Mouse (Mus musculus) regulatory T cell (primary cell): ENCODE data around the gene Uts2r.

Source experiments
- in situ Hi-C: fragments of 300-600 bp; cut with MboI, MseI; formaldehyde crosslinking; loops from one replicate; pipeline ENCODE4 v1.15.1; 2025; ENCODE audit warnings: high pct_unique_total_duplicates

The Uts2r gene

GRCm38 (mm10) chr11:121159971-121160370, at the start of gene Uts2r:
Uts2r (plus strand) TSS chr11:121160271.
- in situ Hi-C loops = no loop called here

- in situ Hi-C loops = no loop called here
These were observed 49.0 kb upstream of the Uts2r start for GRCm38 (mm10) chr11:121111051-121111450.

GRCm38 (mm10) chr11:121111601-121112000, 48.5 kb upstream of the Uts2r start:
- in situ Hi-C loops = no loop called here

- in situ Hi-C loops = no loop called here
These were observed 47.8 kb upstream of the Uts2r start for GRCm38 (mm10) chr11:121112091-121112775.

DNA sequence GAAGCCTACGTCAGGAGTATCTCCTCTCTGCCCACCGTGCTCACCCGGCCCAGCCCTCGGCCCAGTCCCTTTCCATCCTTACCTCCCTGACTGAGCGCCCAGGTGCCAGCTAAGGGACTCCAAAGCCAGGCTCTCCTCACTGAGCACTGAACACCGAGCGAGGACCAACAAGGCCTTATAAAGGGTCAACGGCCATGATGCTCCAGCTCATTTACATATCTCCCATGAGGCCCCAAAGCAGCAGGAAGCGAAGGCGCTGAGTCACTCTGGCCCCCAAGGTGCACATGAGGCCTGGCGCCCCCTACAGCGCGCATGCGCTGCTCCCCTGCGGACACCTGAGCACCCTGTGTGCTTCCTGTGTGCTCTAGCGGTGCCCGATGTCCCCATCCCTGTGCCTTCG, 42.0 kb upstream of the Uts2r start:
- in situ Hi-C loops = loop anchor here (5.0 kb wide), 1 partner anchor 51 kb away; no protein-coding TSS in a partner anchor

DNA sequence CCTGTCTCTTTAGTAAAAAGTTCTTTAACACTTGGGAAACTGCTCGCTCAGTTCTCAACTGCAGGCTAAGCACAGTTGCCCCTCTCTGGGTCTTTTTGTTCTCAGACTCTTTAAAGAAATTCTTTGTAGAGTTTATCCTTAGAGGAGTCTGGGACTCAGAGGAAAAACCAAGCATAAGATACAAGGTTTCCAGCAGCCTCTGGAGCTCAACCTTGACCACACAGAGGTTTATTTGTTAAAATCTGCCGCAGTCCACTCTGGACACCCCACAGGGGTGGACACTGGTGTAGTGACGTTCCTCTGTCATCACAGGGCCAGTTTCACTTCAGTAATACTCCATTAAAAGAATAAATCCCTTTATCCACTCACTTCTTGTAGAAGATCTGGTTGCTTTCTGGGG, 41.5 kb upstream of the Uts2r start, which contains the start of gene Tex19.2:
TSS of gene Tex19.2 (minus strand) at position 101 of the 400 bp plus-strand sequence.
- in situ Hi-C loops = loop anchor here (5.0 kb wide), 1 partner anchor 51 kb away; no protein-coding TSS in a partner anchor

- in situ Hi-C loops = no loop called here
These were observed 38.9 kb upstream of the Uts2r start for GRCm38 (mm10) chr11:121121151-121121550.

DNA sequence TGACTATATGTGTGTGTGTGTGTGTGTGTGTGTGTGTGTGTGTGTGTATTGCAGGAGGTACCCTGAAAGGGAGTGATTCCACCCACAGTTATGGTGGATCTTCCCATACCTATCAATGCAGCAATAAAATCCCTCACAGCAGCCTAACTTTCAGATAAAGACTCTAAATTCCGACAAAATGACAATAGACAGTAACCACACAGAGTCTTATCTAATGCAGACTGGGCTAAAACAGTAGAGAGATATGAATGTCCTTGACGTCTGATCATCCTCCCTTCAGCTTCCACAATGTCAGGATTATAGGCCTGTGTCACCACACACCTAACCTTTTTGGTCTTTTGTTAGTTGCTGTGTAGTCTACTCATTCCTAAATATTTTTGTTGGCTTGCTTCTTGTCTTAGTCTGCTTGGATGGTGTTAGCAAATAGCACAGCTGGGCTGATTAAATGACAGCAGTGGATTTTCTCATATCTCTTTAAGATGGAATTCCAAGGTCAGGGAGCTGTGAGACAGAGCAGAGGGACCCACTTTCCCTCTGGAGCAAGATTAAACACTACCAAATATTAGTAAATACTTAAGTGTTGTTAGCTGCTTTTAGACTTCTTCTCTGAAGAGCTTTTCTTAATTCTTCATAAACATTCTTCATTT, 37.9 kb upstream of the Uts2r start:
- in situ Hi-C loops = no loop called here

GRCm38 (mm10) chr11:121123438-121123837, 36.6 kb upstream of the Uts2r start:
- in situ Hi-C loops = no loop called here

GRCm38 (mm10) chr11:121125522-121126172, 34.4 kb upstream of the Uts2r start:
- in situ Hi-C loops = no loop called here

DNA sequence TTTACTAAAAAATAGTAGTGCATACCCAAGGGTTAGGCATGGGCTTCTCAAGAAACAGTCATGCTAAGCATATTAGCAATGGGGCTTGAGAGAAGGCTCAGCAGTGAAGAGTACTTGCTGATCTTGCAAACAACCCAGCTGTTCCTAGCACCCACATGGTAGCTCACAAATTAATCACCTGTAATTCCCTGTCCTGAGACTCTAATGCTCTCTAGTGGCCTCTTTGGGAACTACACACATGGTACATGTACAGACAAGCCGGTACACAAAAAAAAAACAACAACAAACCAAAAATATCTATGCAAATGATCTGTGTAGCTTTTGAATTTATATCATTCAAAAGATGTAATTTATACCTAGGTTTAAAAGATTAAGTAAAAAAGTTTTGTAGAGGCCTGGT, 33.7 kb upstream of the Uts2r start:
- in situ Hi-C loops = no loop called here

DNA sequence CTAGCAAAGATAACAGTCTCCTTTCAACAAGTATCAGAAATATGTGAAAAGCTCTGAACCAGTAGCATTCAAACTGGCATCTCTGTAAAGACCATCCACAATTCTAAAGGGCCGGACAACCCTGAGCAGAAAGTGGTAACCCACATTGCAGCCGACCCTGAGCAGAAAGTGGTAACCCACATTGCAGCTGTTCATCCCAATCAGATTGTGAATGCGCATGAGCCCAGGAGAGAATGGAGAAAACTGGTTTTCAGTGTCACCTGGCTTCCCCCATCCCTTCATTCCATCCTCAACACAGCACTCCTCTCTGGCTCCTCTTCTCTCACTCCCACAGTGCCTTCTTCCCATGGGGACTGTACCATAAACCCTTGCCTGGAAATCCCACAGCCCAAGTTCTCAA, 32.6 kb upstream of the Uts2r start:
- in situ Hi-C loops = no loop called here

GRCm38 (mm10) chr11:121129616-121130015, 30.5 kb upstream of the Uts2r start:
- in situ Hi-C loops = no loop called here

DNA sequence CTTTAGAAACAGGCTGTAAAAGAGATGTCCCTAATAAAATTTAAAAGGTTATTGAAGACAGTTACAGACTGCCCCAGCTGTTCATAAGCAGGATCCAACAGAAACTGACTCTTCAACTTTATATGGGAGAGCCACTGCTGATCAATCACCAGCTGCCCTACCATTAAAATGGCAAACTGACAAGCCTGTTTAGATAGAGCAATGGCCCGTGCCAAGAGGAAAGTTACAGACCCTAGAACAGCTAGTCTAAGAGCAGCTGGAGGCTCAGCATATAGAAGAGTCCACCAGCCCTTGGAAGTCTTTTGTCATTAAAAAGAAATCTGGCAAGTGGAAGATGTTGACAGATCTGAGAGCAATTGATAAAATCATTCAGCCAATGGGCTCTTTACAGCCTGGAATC, 25.5 kb upstream of the Uts2r start:
- in situ Hi-C loops = no loop called here

GRCm38 (mm10) chr11:121137682-121138081, 22.4 kb upstream of the Uts2r start:
- in situ Hi-C loops = no loop called here

DNA sequence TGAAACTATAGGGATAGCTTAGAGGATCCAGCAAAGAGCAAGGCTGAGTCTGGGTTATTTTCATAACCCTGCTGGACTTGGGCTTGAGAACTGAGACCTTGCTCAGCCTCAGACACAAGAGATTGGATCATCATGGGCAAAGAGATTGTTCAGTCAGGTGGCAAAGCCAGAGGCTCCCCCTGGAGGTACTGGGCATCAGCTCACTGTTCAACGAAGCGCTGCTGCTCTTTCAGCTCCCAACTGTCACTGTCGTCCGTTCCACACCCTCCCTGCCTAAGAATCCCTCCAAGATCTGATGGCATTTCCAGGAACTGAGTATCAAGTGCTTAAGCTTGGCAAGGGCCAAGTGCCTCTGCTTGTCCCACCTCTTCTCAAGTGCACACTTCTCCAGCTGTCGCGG, 21.3 kb upstream of the Uts2r start:
- in situ Hi-C loops = no loop called here

DNA sequence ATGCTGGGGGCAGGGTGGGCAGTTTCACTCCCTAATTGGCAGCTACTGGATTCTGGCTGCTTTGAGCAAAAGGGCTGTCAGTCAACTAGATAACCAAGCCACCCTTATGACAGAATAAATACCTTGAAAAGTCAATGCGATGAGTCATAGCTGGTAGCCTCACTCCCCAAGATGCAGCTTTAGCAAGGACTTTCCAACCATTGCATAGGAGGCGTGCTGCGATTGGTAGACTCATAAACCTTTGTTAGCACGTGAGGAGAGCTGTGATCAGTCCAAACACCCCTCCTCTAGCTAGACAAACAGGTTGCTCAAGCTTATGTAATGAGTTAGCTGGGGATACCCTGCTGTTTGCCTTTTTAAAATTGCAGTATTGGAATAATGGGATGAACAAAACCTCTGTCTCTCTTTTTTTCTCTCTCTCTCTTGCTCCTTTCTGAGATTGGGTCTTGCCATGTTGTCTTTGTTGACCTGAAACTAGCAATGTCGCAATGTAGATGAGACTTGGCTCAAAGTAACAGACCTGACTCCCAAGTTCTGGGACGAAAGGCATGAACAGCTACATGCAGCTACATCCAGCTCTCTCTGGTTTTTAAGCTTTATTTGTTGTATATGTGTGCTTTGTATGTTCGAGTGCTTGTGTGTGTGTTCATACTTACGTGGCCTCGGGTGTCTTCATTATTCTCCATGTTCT, 16.6 kb upstream of the Uts2r start:
- in situ Hi-C loops = no loop called here

DNA sequence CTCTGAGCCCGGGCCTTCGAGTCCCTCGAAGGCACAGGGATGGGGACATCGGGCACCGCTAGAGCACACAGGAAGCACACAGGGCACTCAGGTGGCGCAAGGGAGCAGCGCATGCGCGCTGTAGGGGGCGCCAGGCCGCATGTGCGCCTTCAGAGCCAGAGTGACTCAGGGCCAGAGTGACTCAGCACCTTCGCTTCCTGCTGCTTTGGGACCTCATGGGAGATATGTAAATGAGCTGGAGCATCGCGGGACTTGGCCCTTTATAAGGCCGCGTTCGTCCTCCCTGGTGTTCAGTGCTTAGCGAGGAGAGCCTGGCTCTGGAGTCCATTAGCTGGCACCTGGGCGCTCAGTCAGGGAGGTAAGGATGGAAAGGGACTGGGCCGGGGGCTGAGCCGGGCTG, 14.2 kb upstream of the Uts2r start, which contains the start of gene Tex19.1:
TSS of gene Tex19.1 (plus strand) at position 279 of the 400 bp plus-strand sequence.
- in situ Hi-C loops = no loop called here

- in situ Hi-C loops = no loop called here
These were observed 11.9 kb upstream of the Uts2r start for GRCm38 (mm10) chr11:121148193-121148592.

- in situ Hi-C loops = no loop called here
These were observed 5.9 kb upstream of the Uts2r start for GRCm38 (mm10) chr11:121154203-121154602.

GRCm38 (mm10) chr11:121156411-121156891, 3.6 kb upstream of the Uts2r start:
- in situ Hi-C loops = no loop called here
